Mouse (Mus musculus) MEL (cell line): ENCODE data around the gene Hspa5.

ENCODE experiments used
- CHD1 ChIP-seq: IDR thresholded peaks from 2 replicates; pipeline ENCODE4 v1.6.1; 2012; ENCODE audit warnings: low read depth, mild to moderate bottlenecking, inconsistent platforms, low read length, improper control_type of control experiment
- CTCF ChIP-seq, 3 experiments: IDR thresholded peaks in 2 of 3; conservative IDR thresholded peaks in 1 of 3; 2 replicates each; pipeline ENCODE4 v1.5.1; 2011 to 2012; ENCODE audit warnings: low read length in 3 of 3, low read depth in 2 of 3, mild to moderate bottlenecking in 2 of 3, improper control_type of control experiment in 1 of 3, inconsistent platforms in 1 of 3, mixed read lengths in 1 of 3, moderate library complexity in 1 of 3; ENCODE audit not compliant: control insufficient read depth in 1 of 3, insufficient read depth in 1 of 3, poor library complexity in 1 of 3, severe bottlenecking in 1 of 3
- EP300 ChIP-seq, 2 experiments: IDR thresholded peaks; 2 replicates each; pipeline ENCODE4 v1.6.1; 2011; ENCODE audit warnings: improper control_type of control experiment in 2 of 2, low read length in 2 of 2, low read depth in 1 of 2, mild to moderate bottlenecking in 1 of 2
- HCFC1 ChIP-seq: IDR thresholded peaks from 2 replicates; pipeline ENCODE4 v1.6.1; 2012; ENCODE audit warnings: low read depth, mild to moderate bottlenecking, inconsistent platforms, low read length, improper control_type of control experiment, moderate library complexity
- KAT2A ChIP-seq: conservative IDR thresholded peaks from 2 replicates; pipeline ENCODE4 v1.6.1; 2012; ENCODE audit warnings: low read depth, low read length, improper control_type of control experiment, inconsistent platforms
- MYC ChIP-seq: IDR thresholded peaks from 2 replicates; pipeline ENCODE4 v1.6.1; 2011; ENCODE audit warnings: low read depth, mild to moderate bottlenecking, low read length, improper control_type of control experiment, moderate library complexity
- NELFE ChIP-seq: IDR thresholded peaks from 2 replicates; pipeline ENCODE4 v1.6.1; 2011; ENCODE audit warnings: low read depth, low read length, improper control_type of control experiment
- POLR2AphosphoS2 ChIP-seq: IDR thresholded peaks from 2 replicates; pipeline ENCODE4 v1.6.1; 2011; ENCODE audit warnings: low read length, improper control_type of control experiment
- RAD21 ChIP-seq: IDR thresholded peaks from 2 replicates; pipeline ENCODE4 v1.6.1; 2011; ENCODE audit warnings: mild to moderate bottlenecking, low read depth, low read length, improper control_type of control experiment
- RCOR1 ChIP-seq: IDR thresholded peaks from 2 replicates; pipeline ENCODE4 v1.6.1; 2012; ENCODE audit warnings: low read depth, mild to moderate bottlenecking, inconsistent platforms, low read length, improper control_type of control experiment
- SIN3A ChIP-seq: IDR thresholded peaks from 2 replicates; pipeline ENCODE4 v1.6.1; 2012; ENCODE audit warnings: low read length, improper control_type of control experiment, inconsistent platforms
- USF1 ChIP-seq: IDR thresholded peaks from 2 replicates; pipeline ENCODE4 v1.6.1; 2014; ENCODE audit warnings: low read depth, mild to moderate bottlenecking, inconsistent platforms, low read length, improper control_type of control experiment, moderate library complexity
- ZKSCAN1 ChIP-seq: IDR thresholded peaks from 2 replicates; pipeline ENCODE4 v1.6.1; 2012; ENCODE audit warnings: low read depth, mild to moderate bottlenecking, inconsistent platforms, low read length, improper control_type of control experiment, moderate library complexity

DNA sequence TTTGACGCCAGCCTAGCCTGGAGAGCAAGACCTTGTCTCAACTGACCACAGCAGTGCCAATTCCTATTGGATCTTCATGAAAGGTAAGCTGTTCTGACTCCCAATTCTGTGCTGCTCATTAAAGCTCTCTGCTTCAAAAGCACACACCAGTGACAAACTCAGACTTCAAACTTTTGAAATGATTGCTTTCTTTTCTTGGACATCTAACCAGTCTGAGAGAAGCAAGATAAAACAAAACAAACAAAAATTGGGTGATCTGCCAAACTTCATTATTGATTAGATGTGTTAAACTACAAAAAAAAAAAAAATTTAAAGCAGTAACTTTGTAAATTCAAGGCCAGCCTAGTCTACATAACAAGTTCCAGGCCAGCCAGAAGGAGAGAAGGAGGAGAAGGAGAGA is 14.4 kb upstream of the Hspa5 start:
- TF ChIP-seq NELFE (no peak), EP300 (IDR thresholded peaks at IDR 0.05; ENCODE audit: low read depth in 1 of 2, low read length in 2 of 2) (no peak), MYC (no peak), KAT2A (no peak), POLR2AphosphoS2 (no peak), RAD21 (no peak), CHD1 (no peak), CTCF (IDR thresholded peaks at IDR 0.05 in 2 of 3, conservative IDR thresholded peaks at IDR 0.05 in 1 of 3; ENCODE audit: control insufficient read depth in 1 of 3, insufficient read depth in 1 of 3, low read depth in 2 of 3, low read length in 3 of 3, poor library complexity in 1 of 3, severe bottlenecking in 1 of 3) (no peak), HCFC1 (no peak), ZKSCAN1 (no peak), USF1 (no peak), SIN3A (no peak), RCOR1 (no peak)
